Mouse (Mus musculus) inflammation-experienced regulatory T-cells, adult 6 months (primary cell): Measurements from ENCODE around the gene Nhp2. TPM values are rescaled to one million over a fixed set of nuclear protein-coding genes. Genes with fewer than 3 reads are reported as not detected.
A peak's percentile ranks its signal among the peaks of the same experiment; 100 is the strongest.

ENCODE experiments used
- ATAC-seq: one replicate; pipeline ENCODE4 v1.8.0; 2017
- polyA plus RNA-seq, 3 experiments: library from polyadenylated mRNA; unstranded; fragments of 100-300 nt; shearing (Covaris generic); gene quantifications; one replicate each; pipeline ENCODE4 v1.2.1; 2017

Gene Nhp2
- 100 to 1,000 TPM; 100 to 149 (median 102) TPM for polyA plus RNA-seq

DNA sequence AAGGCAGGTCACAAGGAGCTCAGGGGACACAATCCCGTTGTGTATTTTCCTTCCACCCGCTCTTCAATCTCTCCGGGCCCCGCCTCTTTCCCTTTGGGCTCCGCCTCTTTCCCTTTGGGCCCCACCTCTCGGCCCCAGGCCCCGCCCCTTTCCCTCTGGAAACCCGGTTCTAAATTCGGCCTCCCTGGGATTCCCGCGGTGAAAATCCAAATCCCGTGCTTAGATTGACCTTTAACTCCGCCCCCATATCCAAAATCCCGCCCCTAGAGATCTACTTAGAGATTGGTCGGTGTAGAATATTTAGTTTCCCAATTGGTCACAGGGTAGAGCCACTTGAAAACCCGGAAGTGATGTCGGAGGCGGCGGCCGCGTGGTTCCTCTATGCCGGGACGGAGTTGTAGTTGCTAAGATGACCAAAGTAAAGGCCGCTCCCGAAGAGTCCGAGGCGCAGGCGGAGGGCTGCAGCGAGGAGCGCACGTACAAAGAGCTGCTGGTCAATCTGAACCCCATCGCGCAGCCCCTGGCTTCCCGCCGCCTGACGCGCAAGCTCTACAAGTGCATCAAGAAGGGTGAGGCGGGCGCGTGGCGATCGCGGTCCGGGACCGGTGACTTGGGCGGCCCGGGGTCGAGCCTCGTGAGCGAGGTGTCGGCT, at the start of gene Nhp2:
Gene Nhp2 (plus strand): TSS at position 327 of the 652 bp plus-strand sequence.
- peak; percentile 88 for ATAC-seq

DNA sequence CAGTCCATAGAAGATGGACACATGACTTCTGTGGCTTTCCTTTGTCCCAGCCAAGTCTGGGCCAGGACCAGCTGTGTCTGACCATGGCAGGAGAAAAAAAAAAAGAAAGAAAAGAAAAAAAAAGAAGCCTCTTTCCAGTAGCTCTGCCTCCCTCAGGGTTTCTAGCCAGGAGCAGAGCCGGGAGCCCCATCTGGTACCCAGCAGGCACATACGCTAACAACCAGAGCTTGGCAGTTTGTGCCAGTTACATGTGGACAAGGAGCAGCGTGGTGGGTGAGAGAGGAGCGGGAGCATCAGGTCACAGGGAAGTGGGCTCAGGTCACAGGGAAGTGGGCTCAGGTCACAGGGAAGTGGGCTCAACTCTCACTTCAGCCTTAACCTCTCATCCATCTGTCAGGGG, 43.1 kb upstream of the Nhp2 start:
- no peak for ATAC-seq

DNA sequence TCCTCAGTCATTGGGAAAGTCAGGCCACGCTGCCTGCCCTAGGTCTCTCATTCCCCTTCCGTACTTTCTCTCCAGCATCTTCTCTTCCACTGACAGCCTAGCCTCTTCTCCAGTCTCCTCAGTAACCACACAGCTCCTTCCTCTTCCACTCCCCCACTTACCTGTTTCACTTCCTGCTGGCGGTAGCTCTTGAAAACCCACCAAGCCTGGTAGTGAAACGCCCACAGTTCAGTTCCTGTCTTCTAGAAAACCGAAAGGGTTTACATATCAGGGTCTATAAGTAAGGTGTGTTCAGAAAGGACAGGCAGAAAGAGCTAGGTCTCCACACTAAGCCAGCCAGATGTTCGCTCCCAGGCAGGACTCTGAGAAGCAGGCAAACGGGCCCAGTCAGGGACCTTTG, 41.9 kb upstream of the Nhp2 start:
- peak; percentile 91 for ATAC-seq

DNA sequence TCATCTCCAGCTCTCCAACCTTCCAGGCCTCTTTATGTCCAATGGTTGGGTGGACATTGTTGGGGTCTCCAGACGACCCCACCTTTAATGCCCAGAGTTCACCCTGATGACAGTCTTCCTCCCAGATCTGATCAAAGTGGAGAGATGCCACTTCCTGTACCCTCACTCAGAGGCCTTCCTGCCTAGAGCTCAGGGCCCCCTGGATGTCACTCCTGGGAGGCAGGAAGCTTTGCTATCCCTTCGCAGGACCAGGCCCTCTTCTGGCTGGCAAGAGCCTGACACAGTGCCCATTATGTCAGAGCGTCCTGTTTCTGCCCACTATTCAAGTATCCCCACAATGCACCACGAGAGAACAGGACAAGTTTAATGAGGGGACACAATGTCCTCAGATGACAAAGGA, 40.5 kb upstream of the Nhp2 start:
- ATAC-seq: peak; percentile 18

DNA sequence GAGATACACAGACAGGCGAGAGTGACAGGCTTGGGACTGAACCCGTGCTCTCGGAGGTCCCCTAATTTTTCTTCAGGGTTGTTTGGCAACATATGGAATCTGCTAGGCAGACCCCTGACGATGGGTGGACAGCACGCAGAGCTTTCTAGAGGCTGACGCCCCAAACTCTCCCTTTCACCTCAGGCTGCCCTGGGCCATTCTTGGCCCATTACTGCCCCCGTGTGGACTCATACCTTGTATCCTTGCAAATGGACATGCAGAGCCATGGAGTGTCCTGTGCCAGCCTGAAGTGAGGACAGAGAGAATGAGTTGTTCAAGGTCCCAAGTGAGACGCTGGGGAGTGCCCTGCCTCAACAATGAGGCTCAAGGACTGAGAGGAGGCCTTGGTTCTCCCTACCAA, 36.8 kb upstream of the Nhp2 start:
- no peak for ATAC-seq

DNA sequence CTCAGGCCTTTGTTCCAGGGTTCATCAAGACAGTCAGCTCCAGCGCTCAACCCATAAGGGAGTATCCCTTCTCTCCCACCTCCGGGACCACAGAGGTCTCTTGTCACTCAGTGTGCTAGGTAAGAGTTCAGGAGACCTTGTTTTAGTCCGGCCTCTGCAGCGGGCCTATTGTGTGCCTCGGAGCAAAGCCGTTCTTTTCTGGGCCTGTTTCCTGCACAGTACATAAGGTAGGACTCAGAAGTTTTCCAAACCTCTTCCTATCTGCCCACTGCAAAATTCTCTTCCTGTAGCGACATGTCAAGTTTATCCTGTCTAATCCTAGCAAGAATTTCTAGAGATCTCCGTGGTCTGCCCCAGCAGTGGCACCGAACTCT, 35.5 kb upstream of the Nhp2 start:
- peak; percentile 35 for ATAC-seq

DNA sequence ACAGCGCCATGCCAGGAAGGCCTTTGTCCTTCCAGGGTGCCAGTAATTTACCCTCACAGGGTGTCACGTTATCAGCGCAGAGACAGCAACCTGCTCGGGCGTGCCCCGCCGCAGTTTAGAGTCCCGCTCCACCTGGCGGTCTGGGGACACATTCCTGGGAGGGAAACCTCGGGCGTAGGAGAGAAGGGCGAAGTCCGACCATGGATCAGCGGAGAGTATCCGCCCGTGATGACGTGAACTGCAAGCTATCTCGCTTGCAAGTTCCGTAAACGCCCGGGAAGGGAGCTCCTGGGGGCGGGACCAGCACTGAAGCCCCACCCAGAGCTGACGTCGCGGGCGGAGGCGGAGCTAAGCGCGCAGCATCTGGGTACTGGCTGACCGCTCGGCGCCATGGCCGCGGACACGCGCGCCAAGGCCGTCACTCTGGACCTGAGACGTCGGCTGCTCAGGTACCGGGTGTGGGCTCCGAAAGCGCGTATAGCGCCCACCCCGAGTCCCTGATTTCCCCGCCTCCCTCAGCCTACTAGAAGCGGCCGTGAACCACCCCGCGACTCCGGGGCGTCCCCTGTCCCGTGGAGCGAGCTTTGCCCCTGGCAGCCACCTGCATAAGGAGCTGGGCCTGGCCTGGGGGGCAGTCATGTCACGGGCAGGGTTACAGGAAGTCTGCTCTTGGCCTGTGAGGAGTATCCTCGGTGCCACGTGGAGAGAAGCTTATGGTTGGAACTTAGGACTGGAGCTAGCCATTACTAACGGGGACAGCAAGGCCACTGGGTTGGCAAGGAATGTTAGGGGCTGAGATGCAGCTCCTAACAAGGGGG, 34.9 kb upstream of the Nhp2 start, which contains the start of gene Phykpl:
Gene Phykpl (plus strand): TSS at position 327 of the 818 bp plus-strand sequence.
- ATAC-seq: peak; percentile 91

DNA sequence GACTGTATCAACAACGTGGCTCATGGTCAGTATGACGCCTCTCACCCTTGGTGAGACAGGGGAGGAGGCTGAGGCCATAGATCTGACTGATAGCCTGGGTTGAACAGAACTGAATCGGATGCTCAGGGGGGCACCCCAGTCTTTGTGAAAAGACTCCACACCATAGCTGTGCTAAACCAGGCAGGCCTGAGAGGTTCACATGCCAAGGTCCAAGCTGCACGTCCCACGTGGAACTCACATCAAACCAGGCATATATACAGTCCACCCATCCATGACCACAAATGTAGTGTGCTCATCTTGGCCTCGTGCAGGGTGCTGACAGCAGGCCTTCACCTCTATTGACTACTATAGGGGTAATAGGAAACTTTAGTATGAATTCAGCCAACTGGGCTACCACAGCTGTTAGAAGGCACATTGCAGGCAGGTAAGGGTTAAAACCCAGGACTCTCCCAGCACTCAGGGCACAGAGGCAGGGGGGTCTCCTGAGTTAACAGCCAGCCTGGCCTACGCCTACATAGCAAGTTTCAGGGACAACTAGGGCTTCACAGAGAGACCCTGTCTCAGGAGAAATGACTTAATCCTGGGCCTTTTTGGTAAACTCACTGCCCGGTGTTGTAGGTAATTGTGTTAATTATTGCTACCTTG, 33.8 kb upstream of the Nhp2 start:
- ATAC-seq: no peak

DNA sequence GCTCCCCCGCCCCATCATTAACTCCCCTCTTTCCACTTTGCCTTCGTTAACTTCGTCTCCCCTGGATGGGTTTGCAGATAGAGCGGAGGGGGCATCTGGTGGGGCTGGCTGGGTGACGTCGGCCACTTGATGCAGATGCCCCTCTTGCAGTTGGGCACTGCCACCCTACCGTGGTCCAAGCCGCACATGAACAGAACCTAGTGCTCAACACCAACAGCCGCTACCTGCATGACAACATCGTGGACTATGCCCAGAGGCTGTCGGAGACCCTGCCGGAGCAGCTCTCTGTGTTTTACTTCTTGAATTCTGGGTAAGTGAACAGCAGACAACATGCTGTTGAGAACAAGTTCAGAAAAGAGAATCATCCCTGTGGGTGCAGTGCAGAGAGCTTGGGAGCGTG, 33.1 kb upstream of the Nhp2 start:
- no peak for ATAC-seq

DNA sequence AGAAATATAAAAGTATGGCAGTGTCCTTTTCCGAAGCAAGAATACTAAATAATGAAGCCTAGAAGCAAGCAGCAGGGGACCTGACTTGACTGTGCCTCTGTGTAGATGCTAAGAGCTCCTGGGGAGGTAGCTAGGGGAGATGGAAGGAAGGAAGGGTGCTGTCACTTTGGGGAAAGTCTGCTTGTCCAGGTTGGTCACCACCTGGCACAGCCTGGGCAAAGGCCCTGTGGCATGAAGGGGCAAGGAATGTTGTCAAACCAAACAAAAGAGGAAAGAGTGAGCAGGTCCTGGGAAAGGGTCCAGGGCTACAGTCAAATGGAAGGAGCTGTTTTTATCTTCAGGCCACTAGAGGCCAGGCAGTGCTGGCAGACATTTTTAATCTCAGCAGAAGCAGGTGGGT, 32.5 kb upstream of the Nhp2 start:
- ATAC-seq: no peak

DNA sequence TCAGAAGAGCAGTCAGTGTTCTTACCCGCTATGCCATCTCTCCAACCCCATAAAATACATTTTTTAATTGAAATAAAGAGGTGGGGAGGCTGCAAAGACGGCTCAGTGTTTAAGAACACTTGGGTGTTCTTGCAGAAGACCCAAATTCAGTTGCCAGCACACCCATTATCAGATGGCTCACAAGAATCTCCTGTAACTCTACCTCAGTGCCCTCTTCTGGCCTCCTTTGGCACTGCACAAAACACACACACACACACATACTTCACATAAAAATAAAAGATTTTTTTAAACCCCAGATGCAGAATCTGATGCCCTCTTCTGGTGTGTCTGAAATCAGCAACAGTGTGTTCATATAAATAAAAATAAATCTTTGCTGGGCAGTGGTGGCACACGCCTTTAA, 30.7 kb upstream of the Nhp2 start:
- ATAC-seq: no peak

DNA sequence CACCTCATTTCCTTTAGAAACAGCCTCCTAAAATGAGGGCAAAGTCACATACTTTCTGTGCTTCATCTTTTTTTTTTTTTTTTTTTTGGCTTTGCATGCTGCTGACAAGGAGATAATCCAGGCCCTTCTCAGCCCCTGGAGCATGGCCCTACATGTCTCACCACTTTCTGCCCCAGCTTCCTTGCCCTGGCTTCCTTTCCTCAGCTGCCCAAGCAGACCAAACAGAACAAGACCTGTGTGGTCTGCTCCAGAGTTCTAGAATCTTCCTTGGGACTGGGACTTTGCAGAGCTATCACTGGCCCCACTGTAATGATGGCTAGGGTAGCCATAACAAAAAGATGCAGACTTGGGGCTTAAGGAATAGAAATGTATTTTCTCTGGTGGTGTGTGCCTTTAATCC, 29.5 kb upstream of the Nhp2 start:
- no peak for ATAC-seq

DNA sequence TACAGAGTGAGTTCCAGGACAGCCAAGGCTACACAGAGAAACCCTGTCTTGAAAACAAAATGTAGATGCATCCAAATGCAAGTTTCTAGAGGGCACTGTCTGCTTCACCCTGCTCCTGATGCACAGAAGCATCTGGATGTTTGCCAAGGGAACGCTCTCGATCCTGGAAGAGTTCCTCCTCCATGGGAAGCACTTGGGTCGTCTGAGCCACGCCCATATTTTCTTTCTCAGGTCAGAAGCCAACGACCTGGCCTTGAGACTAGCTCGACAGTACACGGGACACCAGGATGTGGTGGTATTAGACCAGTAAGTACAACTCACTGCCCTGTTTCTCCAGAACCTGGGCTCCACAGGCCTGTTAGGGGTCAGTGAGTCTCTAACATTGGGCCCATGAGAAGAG, 28.4 kb upstream of the Nhp2 start:
- ATAC-seq: no peak

DNA sequence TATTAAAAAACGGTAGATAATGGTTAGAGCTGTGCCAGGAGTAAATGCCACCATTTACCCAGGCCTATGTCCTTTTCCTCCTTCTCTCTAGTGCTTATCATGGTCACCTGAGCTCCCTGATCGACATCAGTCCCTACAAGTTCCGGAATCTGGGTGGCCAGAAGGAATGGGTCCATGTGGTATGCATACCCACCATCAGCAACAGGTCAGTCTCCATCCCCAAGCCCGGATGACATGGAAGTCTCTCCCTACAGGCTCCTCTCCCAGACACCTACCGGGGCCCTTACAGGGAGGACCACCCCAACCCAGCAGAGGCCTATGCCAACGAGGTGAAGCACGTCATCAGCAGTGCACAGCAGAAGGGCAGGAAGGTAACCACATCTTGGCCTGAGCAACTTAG, 27.6 kb upstream of the Nhp2 start:
- ATAC-seq: no peak

DNA sequence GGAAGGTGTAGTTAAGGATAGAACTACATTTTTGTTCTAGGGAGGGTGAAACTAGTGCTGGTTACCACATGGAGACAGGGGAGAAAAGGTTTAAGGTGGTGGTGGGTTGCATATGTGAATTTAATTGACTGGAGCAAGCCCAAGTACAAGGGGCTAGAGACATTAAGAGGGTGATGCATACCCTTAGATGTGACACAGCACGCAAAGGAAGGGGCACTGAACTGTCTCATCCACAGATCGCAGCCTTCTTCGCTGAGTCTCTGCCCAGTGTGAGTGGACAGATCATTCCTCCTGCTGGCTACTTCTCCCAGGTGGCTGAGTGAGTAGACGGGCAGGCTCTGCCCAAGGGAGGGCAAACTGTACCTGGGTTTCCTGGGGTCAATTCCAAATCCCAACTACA, 26.2 kb upstream of the Nhp2 start:
- ATAC-seq: no peak

DNA sequence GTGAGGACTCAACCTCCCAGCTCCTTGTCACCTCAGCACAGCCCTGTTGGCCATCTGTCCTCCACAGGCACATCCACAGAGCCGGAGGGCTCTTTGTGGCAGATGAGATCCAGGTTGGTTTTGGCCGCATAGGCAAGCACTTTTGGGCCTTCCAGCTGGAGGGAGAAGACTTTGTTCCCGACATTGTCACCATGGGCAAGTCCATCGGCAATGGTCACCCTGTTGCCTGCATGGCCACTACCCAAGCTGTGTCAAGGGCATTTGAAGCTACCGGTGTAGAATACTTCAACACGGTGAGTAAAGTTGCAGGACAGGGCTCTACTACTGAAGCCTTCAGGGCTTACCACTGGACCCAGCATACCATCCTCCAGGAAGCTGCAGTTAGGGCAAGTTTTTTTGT, 25.7 kb upstream of the Nhp2 start:
- ATAC-seq: no peak

DNA sequence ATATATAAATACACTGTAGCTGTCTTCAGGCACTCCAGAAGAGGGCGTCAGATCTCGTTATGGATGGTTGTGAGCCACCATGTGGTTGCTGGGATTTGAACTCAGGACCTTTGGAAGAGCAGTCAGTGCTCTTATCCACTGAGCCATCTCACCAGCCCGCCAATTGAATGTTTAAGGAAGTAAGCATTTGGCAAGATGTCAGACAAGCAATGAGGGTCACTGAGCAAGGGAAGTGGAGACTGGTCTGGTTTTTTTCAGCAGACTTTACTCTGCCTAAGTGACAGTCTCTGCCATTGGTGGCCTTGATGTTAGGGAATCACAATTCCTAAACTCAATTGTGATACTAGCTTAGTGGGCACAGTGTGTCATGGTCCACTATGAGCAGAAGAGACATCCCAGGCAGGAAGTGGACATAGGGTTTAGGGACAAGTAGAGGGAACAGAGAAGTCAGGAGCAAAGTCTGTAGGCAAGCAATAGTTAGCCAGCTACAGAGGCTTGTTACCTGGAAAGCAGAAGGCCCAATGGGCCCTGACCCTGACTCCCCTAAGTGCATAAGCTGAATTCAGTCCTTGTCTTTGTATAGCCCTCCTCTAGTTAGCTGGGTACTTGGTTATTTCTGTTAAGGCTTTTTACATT, 24.7 kb upstream of the Nhp2 start:
- no peak for ATAC-seq

DNA sequence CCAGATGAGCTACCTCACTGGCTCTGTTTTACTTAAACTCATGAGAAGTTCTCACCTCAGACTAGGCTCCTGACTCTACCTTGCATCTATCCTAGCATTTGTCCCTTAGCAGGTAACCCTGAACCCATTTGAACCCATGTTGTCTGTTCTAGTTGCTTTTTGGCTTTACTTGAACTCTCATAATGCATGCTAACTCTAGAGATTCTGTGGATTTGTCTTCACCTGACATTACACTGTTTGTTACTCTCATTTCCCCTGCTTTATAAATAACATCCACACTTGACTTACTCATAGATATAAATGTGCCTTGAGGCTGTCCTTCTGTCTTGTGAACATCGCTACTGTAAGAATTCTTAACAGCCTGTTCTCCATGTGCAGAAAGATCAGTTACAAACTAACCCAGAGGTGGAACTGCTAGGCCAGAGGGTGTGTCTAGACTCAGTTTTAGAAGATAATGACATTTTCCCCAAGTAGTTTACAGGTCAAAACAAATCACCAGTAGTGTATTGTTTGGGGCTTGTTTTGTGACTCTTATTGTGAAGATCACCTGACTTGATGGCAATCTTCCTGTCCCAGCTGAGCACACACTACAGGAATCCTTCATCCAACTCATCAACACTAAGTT, 24.0 kb upstream of the Nhp2 start:
- no peak for ATAC-seq

DNA sequence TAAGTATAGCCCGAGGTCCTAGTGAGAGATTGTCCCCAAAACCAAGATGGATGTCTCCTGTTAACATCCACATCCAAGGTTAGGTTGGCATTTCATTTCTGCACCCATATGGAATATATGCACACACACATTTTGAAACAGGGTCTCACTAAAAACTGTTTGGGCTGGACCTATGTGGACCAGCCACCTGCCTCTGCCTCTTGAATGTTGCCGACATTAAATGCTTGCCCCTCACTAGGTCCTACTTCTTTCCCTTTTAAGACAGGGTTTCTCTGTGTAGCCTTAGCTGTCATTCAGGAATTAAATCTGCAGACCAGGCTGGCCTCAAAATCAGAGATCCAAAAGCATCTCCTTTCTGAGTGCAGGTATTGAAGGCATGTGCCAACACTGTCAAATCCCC, 22.0 kb upstream of the Nhp2 start:
- ATAC-seq: no peak

DNA sequence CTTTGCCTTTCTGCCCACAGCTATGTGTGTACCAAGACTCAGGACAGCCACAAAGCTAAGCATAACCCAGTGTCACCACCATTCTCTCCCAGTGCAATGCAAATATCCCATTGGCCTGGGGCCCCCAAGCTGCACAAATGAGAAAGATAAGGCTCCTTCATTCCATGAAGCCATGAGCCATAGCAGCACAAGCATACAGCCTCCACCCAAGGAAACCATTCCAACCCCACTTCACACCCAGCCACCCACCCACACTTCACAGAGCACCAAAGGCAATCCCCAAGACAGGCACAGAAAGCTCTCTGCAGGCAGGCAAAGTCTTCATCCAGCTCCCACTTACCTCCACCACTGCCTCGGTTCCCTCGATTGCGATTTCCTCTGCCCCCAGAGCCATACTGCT, 17.3 kb upstream of the Nhp2 start:
- ATAC-seq: no peak

DNA sequence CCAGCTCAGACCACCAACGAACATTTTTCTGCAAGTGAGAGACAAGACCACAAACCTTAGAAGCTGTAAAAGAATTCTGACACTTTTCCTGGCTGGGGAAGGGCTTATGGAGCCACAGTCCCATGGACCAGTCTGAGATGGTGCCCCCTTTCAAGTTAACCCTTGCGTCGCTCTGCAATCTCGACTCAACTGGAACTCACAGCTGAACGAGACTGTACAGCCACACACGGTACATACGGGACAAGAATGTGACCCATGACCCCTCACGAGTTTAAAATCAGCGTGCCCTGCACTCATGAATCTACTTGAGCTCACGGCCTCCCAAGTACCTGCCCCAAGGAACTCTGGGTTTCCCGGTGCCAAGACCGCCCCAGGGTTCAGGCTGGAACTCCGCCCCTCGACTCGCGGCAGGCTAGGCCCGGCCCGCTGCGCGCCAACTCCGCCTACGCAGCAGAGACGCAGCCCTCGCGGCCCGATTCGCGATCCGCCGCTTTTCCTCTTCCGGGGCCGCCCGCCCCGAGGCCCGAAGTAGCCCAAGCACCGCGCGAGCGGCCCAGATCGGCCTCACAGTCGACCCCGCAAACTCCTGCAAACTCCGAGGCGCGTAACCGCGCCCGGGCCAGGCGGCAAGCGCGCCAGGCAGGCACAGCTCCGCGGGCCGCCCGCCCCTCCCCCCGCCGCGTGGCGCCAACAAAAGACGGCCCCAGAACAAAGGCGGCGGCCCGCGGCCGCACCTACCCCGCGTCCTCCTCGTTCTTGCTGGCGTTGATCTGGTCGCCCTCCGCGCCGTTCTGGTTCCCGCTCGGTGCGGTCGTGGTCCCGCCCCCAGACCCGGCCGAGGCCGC, 13.7 kb upstream of the Nhp2 start:
- peak; percentile 67 for ATAC-seq
